Mouse (Mus musculus) G1E (cell line): Measurements from ENCODE around the gene Ugt8a.

ENCODE experiments used
- CTCF ChIP-seq: IDR thresholded peaks from 2 replicates; pipeline ENCODE4 v1.5.1; 2012; ENCODE audit warnings: low read depth, low read length, inconsistent platforms, mixed read lengths
- GATA1 ChIP-seq: IDR thresholded peaks from 2 replicates; pipeline ENCODE4 v1.6.1; 2012; ENCODE audit warnings: borderline replicate concordance, low read length, inconsistent platforms, mixed read lengths
- GATA2 ChIP-seq: IDR thresholded peaks from 2 replicates; pipeline ENCODE4 v1.6.1; 2012; ENCODE audit warnings: low read depth, low read length, inconsistent platforms, borderline replicate concordance
- POLR2AphosphoS5 ChIP-seq: IDR thresholded peaks from 2 replicates; pipeline ENCODE4 v1.6.1; 2012; ENCODE audit warnings: low read depth, low read length, inconsistent platforms; ENCODE audit not compliant: insufficient replicate concordance

DNA sequence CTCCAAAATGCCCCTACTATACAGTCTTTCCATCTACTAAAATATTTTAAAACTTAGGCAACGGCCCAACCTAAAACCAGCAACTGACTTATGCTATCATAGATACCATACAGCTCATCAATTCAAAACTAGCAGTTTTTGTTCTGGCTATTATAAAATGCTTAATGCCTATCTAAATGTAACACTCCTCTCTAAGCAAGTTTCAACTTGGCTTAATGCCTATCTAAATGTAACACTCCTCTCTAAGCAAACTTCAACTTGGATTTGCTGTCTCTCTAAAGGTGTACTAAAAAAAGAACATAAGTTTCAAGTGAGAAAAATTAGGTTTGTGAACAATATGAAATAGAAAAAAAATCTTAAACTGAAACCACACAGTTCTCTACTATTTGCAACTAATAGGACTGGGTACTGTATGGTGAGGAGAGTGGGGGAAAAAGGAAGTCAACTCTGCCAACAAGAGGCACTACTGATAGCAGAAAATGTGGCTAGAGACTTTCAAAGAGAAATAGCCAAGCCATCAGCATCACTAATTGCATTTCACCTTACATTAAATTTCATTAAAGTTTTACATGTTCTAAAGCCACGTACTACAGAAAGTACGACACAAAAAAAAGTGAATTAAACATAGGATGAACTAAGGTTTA, 5.7 kb downstream of the Ugt8a start:
- no peak for TF ChIP-seq CTCF
- no peak for TF ChIP-seq POLR2AphosphoS5
- TF ChIP-seq GATA1 = no peak
- TF ChIP-seq GATA2 = no peak
